Mouse (Mus musculus) CH12.LX (cell line): Measurements from ENCODE around the gene Trhde. TPM values are rescaled to one million over a fixed set of nuclear protein-coding genes. Genes with fewer than 3 reads are reported as not detected.

Source experiments
- DNase-seq: peaks from one replicate; pipeline ENCODE4 v3.0.0-alpha.2; 2013; ENCODE audit errors: extremely low read depth
- H3K27ac ChIP-seq: 2 replicates; pipeline ENCODE4 v1.5.1; 2012; ENCODE audit warnings: low read depth, mild to moderate bottlenecking, control low read depth, moderate library complexity; ENCODE audit not compliant: insufficient read depth
- H3K27me3 ChIP-seq: replicated peaks from 2 replicates; pipeline ENCODE3; 2012; ENCODE audit warnings: inconsistent platforms
- H3K36me3 ChIP-seq, 2 experiments: replicated peaks in 1 of 2; 2 replicates each; pipeline versions ENCODE3 to v1.6.1; 2012; ENCODE audit warnings: inconsistent platforms in 1 of 2, low read length in 1 of 2, mild to moderate bottlenecking in 1 of 2, mixed read lengths in 1 of 2, moderate library complexity in 1 of 2; ENCODE audit not compliant: control insufficient read depth in 1 of 2, insufficient read depth in 1 of 2
- H3K4me1 ChIP-seq, 2 experiments: 2 replicates each; pipeline ENCODE4 v1.6.1; 2012; ENCODE audit warnings: inconsistent platforms in 1 of 2, moderate library complexity in 1 of 2; ENCODE audit not compliant: insufficient read depth in 2 of 2, control insufficient read depth in 1 of 2
- H3K4me2 ChIP-seq: 2 replicates; pipeline ENCODE4 v1.6.1; 2012; ENCODE audit warnings: low read depth, mild to moderate bottlenecking, control low read depth; ENCODE audit not compliant: poor library complexity, insufficient read depth, severe bottlenecking
- H3K4me3 ChIP-seq, 3 experiments: fragments of 150-350 bp in 1 of 3; sonication (generic) in 1 of 3; replicated peaks in 1 of 3; 2 replicates each; pipeline versions ENCODE3 to v1.5.1; 2011 to 2012; ENCODE audit warnings: low read depth in 2 of 3, low read length in 2 of 3, mild to moderate bottlenecking in 2 of 3, moderate library complexity in 2 of 3, control low read depth in 1 of 3, improper control_type of control experiment in 1 of 3, inconsistent platforms in 1 of 3, mixed read lengths in 1 of 3; ENCODE audit not compliant: poor library complexity in 1 of 3
- H3K79me2 ChIP-seq: replicated peaks from 2 replicates; pipeline ENCODE4 v1.6.1; 2012; ENCODE audit warnings: mild to moderate bottlenecking, moderate library complexity; ENCODE audit not compliant: control insufficient read depth, poor library complexity, insufficient read depth, severe bottlenecking; ENCODE audit errors: extremely low read depth
- H3K9ac ChIP-seq: 2 replicates; pipeline ENCODE4 v1.6.1; 2012; ENCODE audit warnings: low read depth, mild to moderate bottlenecking, control low read depth, moderate library complexity; ENCODE audit not compliant: insufficient read depth
- H3K9me3 ChIP-seq: replicated peaks from 2 replicates; pipeline ENCODE3; 2012; ENCODE audit warnings: low read length, inconsistent platforms, mixed read lengths
- BHLHE40 ChIP-seq: IDR thresholded peaks from 2 replicates; pipeline ENCODE4 v1.6.1; 2011; ENCODE audit warnings: mild to moderate bottlenecking, low read depth, low read length, improper control_type of control experiment
- CHD2 ChIP-seq: IDR thresholded peaks from 2 replicates; pipeline ENCODE4 v1.6.1; 2011; ENCODE audit warnings: low read length, improper control_type of control experiment
- GABPA ChIP-seq: IDR thresholded peaks from 2 replicates; pipeline ENCODE4 v1.6.1; 2012; ENCODE audit warnings: low read depth, low read length, improper control_type of control experiment, inconsistent platforms; ENCODE audit not compliant: insufficient replicate concordance
- IRF4 ChIP-seq: IDR thresholded peaks from 2 replicates; pipeline ENCODE4 v1.6.1; 2014; ENCODE audit warnings: low read depth, mild to moderate bottlenecking, inconsistent platforms, low read length, improper control_type of control experiment
- JUN ChIP-seq: IDR thresholded peaks from 2 replicates; pipeline ENCODE4 v1.6.1; 2011; ENCODE audit warnings: low read depth, mild to moderate bottlenecking, low read length, improper control_type of control experiment, moderate library complexity; ENCODE audit not compliant: insufficient read depth
- MAX ChIP-seq: IDR thresholded peaks from 2 replicates; pipeline ENCODE4 v1.6.1; 2011; ENCODE audit warnings: low read length, improper control_type of control experiment
- MAZ ChIP-seq: IDR thresholded peaks from 2 replicates; pipeline ENCODE4 v1.6.1; 2012; ENCODE audit warnings: low read depth, mild to moderate bottlenecking, inconsistent platforms, low read length, improper control_type of control experiment, moderate library complexity
- MXI1 ChIP-seq: IDR thresholded peaks from 2 replicates; pipeline ENCODE4 v1.6.1; 2011; ENCODE audit warnings: mild to moderate bottlenecking, low read depth, low read length, improper control_type of control experiment
- MYC ChIP-seq: IDR thresholded peaks from 2 replicates; pipeline ENCODE4 v1.6.1; 2011; ENCODE audit warnings: low read depth, mild to moderate bottlenecking, improper control_type of control experiment, low read length
- NELFE ChIP-seq: IDR thresholded peaks from 2 replicates; pipeline ENCODE4 v1.6.1; 2011; ENCODE audit warnings: low read depth, low read length, improper control_type of control experiment
- PAX5 ChIP-seq: IDR thresholded peaks from 2 replicates; pipeline ENCODE4 v1.6.1; 2012; ENCODE audit warnings: low read length, inconsistent platforms, mixed read lengths
- POLR2A ChIP-seq: IDR thresholded peaks from 2 replicates; pipeline ENCODE4 v1.6.1; 2011; ENCODE audit warnings: low read depth, mild to moderate bottlenecking, improper control_type of control experiment, low read length
- POLR2AphosphoS2 ChIP-seq: IDR thresholded peaks from 2 replicates; pipeline ENCODE4 v1.6.1; 2011; ENCODE audit warnings: low read depth, low read length, improper control_type of control experiment
- RCOR1 ChIP-seq: conservative IDR thresholded peaks from 2 replicates; pipeline ENCODE4 v1.6.1; 2012; ENCODE audit warnings: low read depth, mild to moderate bottlenecking, inconsistent platforms, low read length, improper control_type of control experiment
- TBP ChIP-seq: conservative IDR thresholded peaks from 2 replicates; pipeline ENCODE4 v1.6.1; 2011; ENCODE audit warnings: low read depth, low read length, improper control_type of control experiment
- TCF12 ChIP-seq: IDR thresholded peaks from 2 replicates; pipeline ENCODE4 v1.6.1; 2014; ENCODE audit warnings: low read depth, mild to moderate bottlenecking, inconsistent platforms, low read length, improper control_type of control experiment
- USF2 ChIP-seq: conservative IDR thresholded peaks from 2 replicates; pipeline ENCODE4 v1.6.1; 2011; ENCODE audit warnings: low read depth, low read length, improper control_type of control experiment
- ZC3H11A ChIP-seq: IDR thresholded peaks from 2 replicates; pipeline ENCODE4 v1.6.1; 2012; ENCODE audit warnings: low read depth, mild to moderate bottlenecking, inconsistent platforms, low read length, improper control_type of control experiment
- ZKSCAN1 ChIP-seq: IDR thresholded peaks from 2 replicates; pipeline ENCODE4 v1.6.1; 2012; ENCODE audit warnings: low read depth, inconsistent platforms, low read length, improper control_type of control experiment, borderline replicate concordance
- ZMIZ1 ChIP-seq: IDR thresholded peaks from 2 replicates; pipeline ENCODE4 v1.6.1; 2012; ENCODE audit warnings: low read depth, mild to moderate bottlenecking, inconsistent platforms, low read length, improper control_type of control experiment
- dilution Hi-C: fragments of 300-500 bp; cut with MboI; formaldehyde crosslinking; loops from 2 replicates; pipeline ENCODE4 v1.14.3; 2020; ENCODE audit warnings: low sequenced_read_pairs; ENCODE audit not compliant: extremely low pct_unique_long_range_greater_than_20kb, extremely low pct_ligation_motif_present
- in situ Hi-C: fragments of 300-500 bp; cut with MboI; formaldehyde crosslinking; loops from 3 replicates; pipeline ENCODE4 v1.14.3; 2019; ENCODE audit warnings: low sequenced_read_pairs, low pct_ligation_motif_present, low pct_unique_long_range_greater_than_20kb, mixed read lengths
- polyA plus RNA-seq: library from polyadenylated mRNA; unstranded; fragments of >175 nt; gene quantifications from 2 replicates; pipeline ENCODE4 v1.2.1, GENCODE M21; 2012; ENCODE audit warnings: low read depth; ENCODE audit not compliant: insufficient read length
- total RNA-seq, 2 experiments: library from RNA; depleted of rRNA; stranded (reverse); fragments of 300-350 nt in 1 of 2; fragments of >200 nt in 1 of 2; gene quantifications; 2 replicates each; pipeline ENCODE4 v1.2.3; 2012 to 2014

The Trhde gene
- total and polyA plus RNA-seq, 3 experiments = not detected

- H3K4me1 ChIP-seq = no peaks in the 10 kb centered on the region
- H3K4me2 ChIP-seq = no peak overlapping the region
- TF ChIP-seq RCOR1 (no peak), CHD2 (no peak), GABPA (no peak), MAX (no peak), NELFE (no peak), ZKSCAN1 (no peak)
- H3K4me3 ChIP-seq = no peak overlapping the region
- no peaks in the 10 kb centered on the region for H3K36me3 ChIP-seq
- H3K27me3 ChIP-seq = no peaks in the 10 kb centered on the region
- DNase-seq = no peak
- no peak overlapping the region for H3K9ac ChIP-seq
- H3K79me2 ChIP-seq = no peaks in the 10 kb centered on the region
- dilution Hi-C loops = no loop called here
- H3K27ac ChIP-seq = no peak overlapping the region
- peaks cover 14% of the 10 kb centered on the region for H3K9me3 ChIP-seq
- in situ Hi-C loops = no loop called here
These were observed 292.9 kb downstream of the Trhde start for GRCm38 (mm10) chr10:114509186-114509585.

- Histone ChIP-seq H3K79me2 (no peaks in the 10 kb centered on the region), H3K4me3 (no peak overlapping the region), H3K9me3 (peaks cover 17% of the 10 kb centered on the region)
- no peak for DNase-seq
- TF ChIP-seq ZKSCAN1 (no peak), MYC (no peak), ZMIZ1 (no peak), PAX5 (no peak), TCF12 (no peak), MXI1 (no peak), NELFE (no peak)
- TF ChIP-seq, all 38 proteins: peak for 0
- Histone ChIP-seq H3K27ac (no peak overlapping the region), H3K9ac (no peak overlapping the region), H3K27me3 (no peaks in the 10 kb centered on the region), H3K36me3 (no peaks in the 10 kb centered on the region), H3K4me1 (no peaks in the 10 kb centered on the region), H3K4me2 (no peak overlapping the region)
- dilution Hi-C loops (no loop called here), in situ Hi-C loops (no loop called here)
These were observed 313.3 kb downstream of the Trhde start for GRCm38 (mm10) chr10:114488806-114489205.

GRCm38 (mm10) chr10:114455591-114455990 is 346.5 kb downstream of the Trhde start:
- H3K27ac ChIP-seq = no peak overlapping the region
- in situ Hi-C loops = no loop called here
- dilution Hi-C loops = no loop called here
- H3K9ac ChIP-seq = no peak overlapping the region
- H3K9me3 ChIP-seq = peaks cover 15% of the 10 kb centered on the region
- H3K27me3 ChIP-seq = no peaks in the 10 kb centered on the region
- H3K4me1 ChIP-seq = no peaks in the 10 kb centered on the region
- no peaks in the 10 kb centered on the region for H3K79me2 ChIP-seq
- no peak overlapping the region for H3K4me3 ChIP-seq
- no peaks in the 10 kb centered on the region for H3K36me3 ChIP-seq
- no peak overlapping the region for H3K4me2 ChIP-seq
- no peak for DNase-seq
- TF ChIP-seq ZMIZ1 = no peak
- no peak for TF ChIP-seq CHD2
- TF ChIP-seq POLR2A = no peak
- no peak for TF ChIP-seq BHLHE40
- no peak for TF ChIP-seq IRF4
- TF ChIP-seq MAZ = no peak
- no peak for TF ChIP-seq POLR2AphosphoS2
- no peak for TF ChIP-seq GABPA
- no peak for TF ChIP-seq RCOR1
- TF ChIP-seq JUN = no peak
- TF ChIP-seq USF2 = no peak
- no peak for TF ChIP-seq ZC3H11A
- no peak for TF ChIP-seq PAX5
- no peak for TF ChIP-seq MXI1
- TF ChIP-seq TBP = no peak
